Mouse (Mus musculus): ENCODE results near the gene Pip4k2c. TPM values are rescaled to one million over a fixed set of nuclear protein-coding genes. Genes with fewer than 3 reads are reported as not detected.

Gene Pip4k2c
- polyA plus RNA-seq, 1 experiment: 36.7 TPM

- TF ChIP-seq POLR2A (IDR thresholded peaks at IDR 0.05; ENCODE audit: insufficient read depth, low read length) (no peak), CTCF (IDR thresholded peaks at IDR 0.05; ENCODE audit: low read depth, low read length) (no peak), EP300 (IDR thresholded peaks at IDR 0.05; ENCODE audit: insufficient read depth, low read depth, low read length) (no peak)
- H3K36me3 ChIP-seq (ENCODE audit: control insufficient read depth, insufficient read depth, low read length, poor library complexity, severe bottlenecking): peaks cover 22% of the 10 kb centered on the region
- H3K9ac ChIP-seq (ENCODE audit: low read depth, poor library complexity, severe bottlenecking): no peak overlapping the region
Observed at GRCm38 (mm10) chr10:127205373-127205772, 6.0 kb downstream of the Pip4k2c start.

GRCm38 (mm10) chr10:127204589-127204988, 6.8 kb downstream of the Pip4k2c start:
- H3K4me1 ChIP-seq (ENCODE audit: control insufficient read depth, insufficient read depth, low read length): no peaks in the 10 kb centered on the region
- H3K4me3 ChIP-seq (ENCODE audit: low read depth, low read length): no peak overlapping the region
- no peaks in the 10 kb centered on the region for H3K27me3 ChIP-seq (ENCODE audit: control insufficient read depth, insufficient read depth, low read length, poor library complexity, severe bottlenecking)
- no peaks in the 10 kb centered on the region for H3K9me3 ChIP-seq (replicated peaks; ENCODE audit: control insufficient read depth, insufficient read depth, low read length, poor library complexity, severe bottlenecking)
- H3K27ac ChIP-seq (ENCODE audit: insufficient read depth, low read length): no peak overlapping the region
- peaks cover 22% of the 10 kb centered on the region for H3K36me3 ChIP-seq (ENCODE audit: control insufficient read depth, insufficient read depth, low read length, poor library complexity, severe bottlenecking)
- TF ChIP-seq EP300 (IDR thresholded peaks at IDR 0.05; ENCODE audit: insufficient read depth, low read depth, low read length): no peak
- no peak for TF ChIP-seq POLR2A (IDR thresholded peaks at IDR 0.05; ENCODE audit: insufficient read depth, low read length)
- no peak for TF ChIP-seq CTCF (IDR thresholded peaks at IDR 0.05; ENCODE audit: low read depth, low read length)
- no peak overlapping the region for H3K9ac ChIP-seq (ENCODE audit: low read depth, poor library complexity, severe bottlenecking)

More at GRCm38 (mm10) chr10:127205373-127205772, 6.0 kb downstream of the Pip4k2c start:
- Histone ChIP-seq H3K4me1 (ENCODE audit: control insufficient read depth, insufficient read depth, low read length) (peaks cover under 1% of the 10 kb centered on the region), H3K27me3 (ENCODE audit: control insufficient read depth, insufficient read depth, low read length, poor library complexity, severe bottlenecking) (no peaks in the 10 kb centered on the region), H3K9me3 (replicated peaks; ENCODE audit: control insufficient read depth, insufficient read depth, low read length, poor library complexity, severe bottlenecking) (no peaks in the 10 kb centered on the region), H3K4me3 (ENCODE audit: low read depth, low read length) (no peak overlapping the region), H3K27ac (ENCODE audit: insufficient read depth, low read length) (no peak overlapping the region)

GRCm38 (mm10) chr10:127203106-127203505, 8.3 kb downstream of the Pip4k2c start:
- H3K27me3 ChIP-seq (ENCODE audit: control insufficient read depth, insufficient read depth, low read length, poor library complexity, severe bottlenecking): no peaks in the 10 kb centered on the region
- peaks cover 30% of the 10 kb centered on the region for H3K36me3 ChIP-seq (ENCODE audit: control insufficient read depth, insufficient read depth, low read length, poor library complexity, severe bottlenecking)
- no peak for TF ChIP-seq CTCF (IDR thresholded peaks at IDR 0.05; ENCODE audit: low read depth, low read length)
- TF ChIP-seq POLR2A (IDR thresholded peaks at IDR 0.05; ENCODE audit: insufficient read depth, low read length): no peak
- TF ChIP-seq EP300 (IDR thresholded peaks at IDR 0.05; ENCODE audit: insufficient read depth, low read depth, low read length): no peak
- H3K27ac ChIP-seq (ENCODE audit: insufficient read depth, low read length): no peak overlapping the region
- no peak overlapping the region for H3K9ac ChIP-seq (ENCODE audit: low read depth, poor library complexity, severe bottlenecking)
- no peak overlapping the region for H3K4me3 ChIP-seq (ENCODE audit: low read depth, low read length)
- H3K4me1 ChIP-seq (ENCODE audit: control insufficient read depth, insufficient read depth, low read length): no peaks in the 10 kb centered on the region
- H3K9me3 ChIP-seq (replicated peaks; ENCODE audit: control insufficient read depth, insufficient read depth, low read length, poor library complexity, severe bottlenecking): no peaks in the 10 kb centered on the region

DNA sequence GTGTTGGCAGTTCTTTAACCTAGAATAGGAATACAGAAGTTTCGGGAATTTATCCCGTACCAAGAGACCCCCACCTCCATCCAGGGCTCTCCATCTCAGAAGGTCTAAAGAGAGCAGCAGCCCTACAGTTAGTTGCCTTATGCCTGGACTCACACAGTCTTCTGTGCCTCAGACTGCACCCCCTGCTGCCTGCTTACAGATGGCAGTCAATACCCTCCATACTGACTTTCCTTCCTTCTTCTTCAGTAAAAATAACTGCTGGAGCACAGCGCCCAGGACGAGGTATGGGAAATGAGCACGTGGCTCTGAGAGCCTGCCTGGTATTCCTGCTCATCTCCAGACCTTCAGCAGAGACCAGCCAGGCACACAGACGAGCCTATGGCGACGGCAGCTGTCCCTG, 11.1 kb downstream of the Pip4k2c start:
- no peaks in the 10 kb centered on the region for H3K9me3 ChIP-seq (replicated peaks; ENCODE audit: control insufficient read depth, insufficient read depth, low read length, poor library complexity, severe bottlenecking)
- no peak overlapping the region for H3K9ac ChIP-seq (ENCODE audit: low read depth, poor library complexity, severe bottlenecking)
- H3K4me1 ChIP-seq (ENCODE audit: control insufficient read depth, insufficient read depth, low read length): peaks cover 2% of the 10 kb centered on the region
- H3K36me3 ChIP-seq (ENCODE audit: control insufficient read depth, insufficient read depth, low read length, poor library complexity, severe bottlenecking): peaks cover 18% of the 10 kb centered on the region
- no peak overlapping the region for H3K4me3 ChIP-seq (ENCODE audit: low read depth, low read length)
- H3K27me3 ChIP-seq (ENCODE audit: control insufficient read depth, insufficient read depth, low read length, poor library complexity, severe bottlenecking): no peaks in the 10 kb centered on the region
- no peak for TF ChIP-seq EP300 (IDR thresholded peaks at IDR 0.05; ENCODE audit: insufficient read depth, low read depth, low read length)
- no peak for TF ChIP-seq POLR2A (IDR thresholded peaks at IDR 0.05; ENCODE audit: insufficient read depth, low read length)
- H3K27ac ChIP-seq (ENCODE audit: insufficient read depth, low read length): no peak overlapping the region

- peaks cover 2% of the 10 kb centered on the region for H3K4me1 ChIP-seq (ENCODE audit: control insufficient read depth, insufficient read depth, low read length)
- H3K27ac ChIP-seq (ENCODE audit: insufficient read depth, low read length): no peak overlapping the region
- no peak for TF ChIP-seq EP300 (IDR thresholded peaks at IDR 0.05; ENCODE audit: insufficient read depth, low read depth, low read length)
- TF ChIP-seq POLR2A (IDR thresholded peaks at IDR 0.05; ENCODE audit: insufficient read depth, low read length): no peak
- no peak for TF ChIP-seq CTCF (IDR thresholded peaks at IDR 0.05; ENCODE audit: low read depth, low read length)
- peaks cover 14% of the 10 kb centered on the region for H3K36me3 ChIP-seq (ENCODE audit: control insufficient read depth, insufficient read depth, low read length, poor library complexity, severe bottlenecking)
- no peaks in the 10 kb centered on the region for H3K27me3 ChIP-seq (ENCODE audit: control insufficient read depth, insufficient read depth, low read length, poor library complexity, severe bottlenecking)
- H3K9me3 ChIP-seq (replicated peaks; ENCODE audit: control insufficient read depth, insufficient read depth, low read length, poor library complexity, severe bottlenecking): no peaks in the 10 kb centered on the region
- H3K9ac ChIP-seq (ENCODE audit: low read depth, poor library complexity, severe bottlenecking): no peak overlapping the region
- no peak overlapping the region for H3K4me3 ChIP-seq (ENCODE audit: low read depth, low read length)
Observed at GRCm38 (mm10) chr10:127199474-127199873, 11.9 kb downstream of the Pip4k2c start.

- Histone ChIP-seq H3K9ac (ENCODE audit: low read depth, poor library complexity, severe bottlenecking) (no peak overlapping the region), H3K4me1 (ENCODE audit: control insufficient read depth, insufficient read depth, low read length) (peaks cover 2% of the 10 kb centered on the region), H3K9me3 (replicated peaks; ENCODE audit: control insufficient read depth, insufficient read depth, low read length, poor library complexity, severe bottlenecking) (no peaks in the 10 kb centered on the region), H3K36me3 (ENCODE audit: control insufficient read depth, insufficient read depth, low read length, poor library complexity, severe bottlenecking) (peaks cover 14% of the 10 kb centered on the region), H3K27ac (ENCODE audit: insufficient read depth, low read length) (no peak overlapping the region), H3K4me3 (ENCODE audit: low read depth, low read length) (no peak overlapping the region), H3K27me3 (ENCODE audit: control insufficient read depth, insufficient read depth, low read length, poor library complexity, severe bottlenecking) (no peaks in the 10 kb centered on the region)
- no peak for TF ChIP-seq EP300 (IDR thresholded peaks at IDR 0.05; ENCODE audit: insufficient read depth, low read depth, low read length)
- no peak for TF ChIP-seq POLR2A (IDR thresholded peaks at IDR 0.05; ENCODE audit: insufficient read depth, low read length)
- no peak for TF ChIP-seq CTCF (IDR thresholded peaks at IDR 0.05; ENCODE audit: low read depth, low read length)
Observed at GRCm38 (mm10) chr10:127199068-127199467, 12.3 kb downstream of the Pip4k2c start.
